Mouse (Mus musculus) heart, adult 2 months (tissue): ENCODE measurements around the gene Kat2a. TPM values are rescaled to one million over a fixed set of nuclear protein-coding genes. Genes with fewer than 3 reads are reported as not detected.

Source experiments
- DNase-seq, 2 experiments: peaks; one replicate each; pipeline ENCODE4 v3.0.0; 2021
- H3K27ac ChIP-seq: fragments of 200-600 bp; 2 replicates; pipeline ENCODE4 v1.8.1; 2022
- H3K27me3 ChIP-seq: fragments of 200-500 bp; 2 replicates; pipeline ENCODE4 v1.6.1; 2012; ENCODE audit warnings: mild to moderate bottlenecking, low read length, inconsistent platforms, mixed read lengths; ENCODE audit not compliant: control insufficient read depth, insufficient read depth
- H3K36me3 ChIP-seq: fragments of 200-500 bp; 2 replicates; pipeline ENCODE4 v1.6.1; 2012; ENCODE audit warnings: low read length, inconsistent platforms; ENCODE audit not compliant: control insufficient read depth, insufficient read depth
- H3K4me1 ChIP-seq: fragments of 200-500 bp; 2 replicates; pipeline ENCODE4 v1.6.1; 2011; ENCODE audit warnings: low read length; ENCODE audit not compliant: control insufficient read depth, insufficient read depth
- H3K4me3 ChIP-seq: fragments of 200-600 bp; 2 replicates; pipeline ENCODE4 v1.8.1; 2022
- H3K79me2 ChIP-seq: fragments of 200-500 bp; replicated peaks from 2 replicates; pipeline ENCODE4 v1.6.1; 2012; ENCODE audit warnings: mild to moderate bottlenecking, inconsistent platforms, low read length, moderate library complexity, mixed read lengths; ENCODE audit not compliant: control insufficient read depth, insufficient read depth
- H3K9ac ChIP-seq: fragments of 200-500 bp; 2 replicates; pipeline ENCODE4 v1.6.1; 2012; ENCODE audit warnings: low read depth, mild to moderate bottlenecking, control low read depth, inconsistent platforms, low read length, mixed read lengths
- CTCF ChIP-seq: fragments of 200-600 bp; IDR thresholded peaks from 2 replicates; pipeline ENCODE4 v1.8.1; 2022; ENCODE audit warnings: antibody characterized with exemption, mild to moderate bottlenecking, moderate library complexity
- EP300 ChIP-seq: fragments of 200-500 bp; IDR thresholded peaks from 2 replicates; pipeline ENCODE4 v1.6.1; 2011; ENCODE audit warnings: low read depth, low read length, control low read depth; ENCODE audit not compliant: insufficient read depth
- POLR2A ChIP-seq: fragments of 200-500 bp; IDR thresholded peaks from 2 replicates; pipeline ENCODE4 v1.6.1; 2011; ENCODE audit warnings: mild to moderate bottlenecking, low read depth, low read length, control low read depth; ENCODE audit not compliant: insufficient read depth
- WGBS: fragments of 180-500 bp; shearing (Covaris S2); methylation state at CpG from one replicate; pipeline ENCODE4 v1.1.7; 2018; 5-methylcytosine and 5-hydroxymethylcytosine counted together
- intact Hi-C: fragments of 180-260 bp; cut with DNase I; formaldehyde crosslinking; loops from one replicate; pipeline ENCODE4 v1.15.1; 2025
- polyA plus RNA-seq: library from polyadenylated mRNA; depleted of rRNA; stranded (reverse); fragments of >200 nt; gene quantifications from 2 replicates; pipeline ENCODE4 v1.2.3, GENCODE M21; 2012
- total RNA-seq, 2 experiments: library from RNA; stranded (reverse); gene quantifications; 2 replicates each; pipeline ENCODE4 v1.2.3; 2021

Kat2a gene
- total and polyA plus RNA-seq, 3 experiments = 13.1 to 18.9 (median 14.0) TPM

GRCm38 (mm10) chr11:100722493-100723028 is 10.3 kb upstream of the Kat2a start:
- H3K27me3 ChIP-seq = no peaks in the 10 kb centered on the region
- H3K9ac ChIP-seq = peak overlapping the region; percentile 59
- H3K4me3 ChIP-seq = no peak overlapping the region
- H3K4me1 ChIP-seq = peaks cover 50% of the 10 kb centered on the region
- H3K36me3 ChIP-seq = peaks cover 45% of the 10 kb centered on the region
- TF ChIP-seq POLR2A = no peak
- 0 out of 2 replicates have a peak, but pooled peaks have one; percentile 1 for TF ChIP-seq EP300
- DNase-seq = no peak
- WGBS = 24% methylated on average over 2 of the region's 2 CpGs
- H3K27ac ChIP-seq = peak overlapping the region; percentile 82
- intact Hi-C loops = loop anchor here (10.0 kb wide), 1 partner anchor 342 kb away; no protein-coding TSS in a partner anchor
- H3K79me2 ChIP-seq = peaks cover 6% of the 10 kb centered on the region

- peak in 1 of 2 experiments; percentile 36 for DNase-seq
- H3K9ac ChIP-seq = peak overlapping the region; percentile 59
- H3K79me2 ChIP-seq = peaks cover 5% of the 10 kb centered on the region
- intact Hi-C loops = loop anchor here (10.0 kb wide), 1 partner anchor 343 kb away; no protein-coding TSS in a partner anchor
- 17% methylated on average over 8 of the region's 8 CpGs for WGBS
- TF ChIP-seq EP300 (peak; percentile 31; the same call in 1 of the 2 replicates), POLR2A (no peak), CTCF (no peak)
- peak overlapping the region; percentile 82 for H3K27ac ChIP-seq
- H3K4me1 ChIP-seq = peaks cover 49% of the 10 kb centered on the region
- peaks cover 45% of the 10 kb centered on the region for H3K36me3 ChIP-seq
- no peak overlapping the region for H3K4me3 ChIP-seq
- H3K27me3 ChIP-seq = no peaks in the 10 kb centered on the region
Observed at GRCm38 (mm10) chr11:100721776-100722492, 9.7 kb upstream of the Kat2a start.

DNA sequence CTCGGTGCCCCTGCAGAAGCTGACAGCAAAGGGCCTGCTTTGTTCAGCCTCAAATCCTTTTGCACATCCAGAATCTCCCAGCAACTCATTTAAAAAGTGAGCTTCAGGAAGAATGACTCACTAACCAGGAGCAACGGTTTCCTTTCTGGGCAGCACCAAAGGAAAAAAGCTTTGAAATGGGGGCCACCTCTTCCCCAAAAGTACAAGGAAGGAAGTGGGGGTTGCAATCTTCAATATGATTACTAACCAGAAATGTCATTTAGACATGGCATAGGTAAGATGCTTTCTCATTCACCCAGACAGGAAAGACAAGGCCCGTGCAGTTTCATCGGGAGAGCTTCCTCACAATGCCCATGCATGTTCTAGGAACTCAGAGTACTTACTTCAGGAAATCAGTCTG is 9.0 kb upstream of the Kat2a start:
- Histone ChIP-seq H3K9ac (no peak overlapping the region; the same call in 1 of the 2 replicates), H3K27ac (peak overlapping the region; percentile 82), H3K36me3 (peaks cover 45% of the 10 kb centered on the region), H3K27me3 (no peaks in the 10 kb centered on the region), H3K4me1 (peaks cover 49% of the 10 kb centered on the region), H3K4me3 (peak overlapping the region; percentile 11; the same call in 1 of the 2 replicates), H3K79me2 (peaks cover 5% of the 10 kb centered on the region)
- intact Hi-C loops = loop anchor here (10.0 kb wide), 1 partner anchor 344 kb away; no protein-coding TSS in a partner anchor
- WGBS = 24% methylated on average over 4 of the region's 4 CpGs
- TF ChIP-seq EP300 (no peak), POLR2A (peak; percentile 39; the same call in 1 of the 2 replicates)
- DNase-seq = peak in 1 of 2 experiments; percentile 35

DNA sequence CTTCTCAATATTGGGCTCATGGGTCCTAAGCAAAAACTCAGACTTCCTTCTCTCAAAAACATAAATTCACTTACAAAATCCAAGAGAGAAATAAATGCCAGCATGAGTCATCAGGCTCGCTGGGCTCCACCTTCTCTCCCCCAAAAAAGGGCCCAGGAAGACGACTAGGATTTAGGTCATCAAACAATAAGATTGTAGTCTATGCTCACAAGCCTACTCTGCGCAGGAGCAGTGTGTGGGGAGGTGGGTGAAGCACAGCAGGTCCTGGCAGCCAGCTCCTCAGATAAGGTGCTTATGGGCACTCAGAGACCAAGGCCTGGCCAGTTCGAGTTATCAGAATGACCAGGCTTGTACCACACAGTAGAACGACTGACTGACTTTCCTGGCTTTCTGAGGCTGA is 8.1 kb upstream of the Kat2a start:
- no peaks in the 10 kb centered on the region for H3K27me3 ChIP-seq
- 7% methylated on average over 5 of the region's 5 CpGs for WGBS
- DNase-seq = peak; percentile 41 to 53
- peak overlapping the region; percentile 82 for H3K27ac ChIP-seq
- peaks cover 43% of the 10 kb centered on the region for H3K36me3 ChIP-seq
- H3K4me3 ChIP-seq = no peak overlapping the region
- no peak for TF ChIP-seq POLR2A
- 0 out of 2 replicates have a peak, but pooled peaks have one; percentile 20 for TF ChIP-seq EP300
- peak overlapping the region; percentile 7 for H3K9ac ChIP-seq
- H3K4me1 ChIP-seq = peaks cover 44% of the 10 kb centered on the region
- peaks cover 5% of the 10 kb centered on the region for H3K79me2 ChIP-seq
- intact Hi-C loops = loop anchor here (10.0 kb wide), 1 partner anchor 344 kb away; no protein-coding TSS in a partner anchor

DNA sequence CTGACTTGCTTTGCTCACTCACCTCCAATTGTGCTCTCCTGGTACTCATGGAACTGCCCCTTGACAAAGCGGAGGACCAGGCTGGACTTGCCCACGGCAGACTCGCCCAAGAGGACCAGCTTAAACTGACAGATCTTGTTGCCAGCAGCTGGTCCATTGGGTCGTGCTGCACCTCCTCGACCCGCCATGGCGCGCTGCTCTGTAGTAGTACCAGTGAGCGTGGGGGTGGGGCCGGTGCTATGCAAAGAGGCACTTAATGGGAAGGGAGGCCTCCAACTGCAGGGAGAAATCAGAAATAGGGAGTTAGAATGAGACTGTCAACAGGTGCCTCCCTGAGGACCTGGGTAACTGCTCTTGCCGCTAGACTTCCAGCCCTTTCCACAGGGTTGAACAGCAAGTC is 7.6 kb upstream of the Kat2a start:
- intact Hi-C loops = loop anchor here (10.0 kb wide), 2 partner anchors 345 to 455 kb away; partner anchors contain the start of genes Ccr10, Cntnap1 and Plekhh3
- peak overlapping the region; percentile 82 for H3K27ac ChIP-seq
- no peak overlapping the region for H3K9ac ChIP-seq
- DNase-seq = no peak
- 72% methylated on average over 11 of the region's 11 CpGs for WGBS
- TF ChIP-seq CTCF (no peak), POLR2A (no peak), EP300 (no peak)
- no peak overlapping the region for H3K4me3 ChIP-seq
- H3K36me3 ChIP-seq = peaks cover 40% of the 10 kb centered on the region
- no peaks in the 10 kb centered on the region for H3K27me3 ChIP-seq
- peaks cover 5% of the 10 kb centered on the region for H3K79me2 ChIP-seq
- peaks cover 39% of the 10 kb centered on the region for H3K4me1 ChIP-seq
